In genomic region chr7:101108653-101109005, GRCm38 (mm10) we compare ENCODE assay signal across 8 mouse cellular contexts. TPM values are rescaled to one million over a fixed set of nuclear protein-coding genes. Genes with fewer than 3 reads are reported as not detected.
A peak's percentile ranks its signal among the peaks of the same experiment; 100 is the strongest.
DNase-seq lines count a peak whose midpoint lies in the region; ATAC-seq and TF ChIP-seq lines count a peak whose summit lies in the region.

No protein-coding gene starts in this region.

- in situ Hi-C loops in CH12.LX (cut with MboI; ENCODE audit: low pct_ligation_motif_present, low pct_unique_long_range_greater_than_20kb, low sequenced_read_pairs), result loop anchor here (5.0 to 25.0 kb wide), 2 partner anchors 36 to 104 kb away; no protein-coding TSS in a partner anchor

- peak overlapping the region; percentile 82 for H3K9ac ChIP-seq in heart, embryonic 11.5 days (ENCODE audit: low read depth, low read length)
- H3K9ac ChIP-seq in CH12.LX (ENCODE audit: insufficient read depth, low read depth), result peak overlapping the region; percentile 97
- H3K9ac ChIP-seq in heart, embryonic 16.5 days (ENCODE audit: low read length), result peak overlapping the region; percentile 95
- H3K9ac ChIP-seq in liver, postnatal 0 days (replicated peaks), result peak overlapping the region; percentile 79
- peak overlapping the region; percentile 80 for H3K9ac ChIP-seq in stomach, embryonic 15.5 days

- H3K4me2 ChIP-seq in heart, embryonic 11.5 days, result peak overlapping the region; percentile 65
- H3K4me2 ChIP-seq in CH12.LX (ENCODE audit: insufficient read depth, low read depth, poor library complexity, severe bottlenecking), result no peak overlapping the region
- H3K4me2 ChIP-seq in heart, embryonic 16.5 days (ENCODE audit: low read depth, low read length), result peak overlapping the region; percentile 64
- H3K4me2 ChIP-seq in liver, postnatal 0 days (ENCODE audit: low read depth, low read length), result peak overlapping the region; percentile 90
- H3K4me2 ChIP-seq in stomach, embryonic 15.5 days, result peak overlapping the region; percentile 78

- dilution Hi-C loops in CH12.LX (cut with MboI; ENCODE audit: extremely low pct_ligation_motif_present, extremely low pct_unique_long_range_greater_than_20kb, low sequenced_read_pairs), result no loop called here

- H3K4me3 ChIP-seq in heart, embryonic 11.5 days (ENCODE audit: low read depth, low read length), result peak overlapping the region; percentile 82
- H3K4me3 ChIP-seq in CH12.LX (replicated peaks in 1 of 3; ENCODE audit: low read depth in 2 of 3, low read length in 2 of 3, poor library complexity in 1 of 3), result peak overlapping the region; percentile 89 to 98 (median 95)
- H3K4me3 ChIP-seq in heart, embryonic 16.5 days (ENCODE audit: low read length), result peak overlapping the region; percentile 86
- H3K4me3 ChIP-seq in liver, postnatal 0 days (ENCODE audit: low read depth, low read length), result peak overlapping the region; percentile 87
- H3K4me3 ChIP-seq in stomach, embryonic 15.5 days (replicated peaks), result peak overlapping the region; percentile 73

- DNase-seq in heart, postnatal 25 days (ENCODE audit: low spot score), result no peak
- DNase-seq in CH12.LX (ENCODE audit: extremely low read depth), result peak; percentile 55
- no peak for DNase-seq in liver, postnatal 0 days
- DNase-seq in left cerebral cortex, postnatal 25 days (ENCODE audit: low spot score in 2 of 2), result no peak

- H3K4me1 ChIP-seq in heart, embryonic 11.5 days (ENCODE audit: control insufficient read depth, insufficient read depth, low read length), result peaks cover 13% of the 10 kb centered on the region
- H3K4me1 ChIP-seq in CH12.LX (ENCODE audit: control insufficient read depth in 1 of 2, insufficient read depth in 2 of 2), result peaks cover 18 to 46% of the 10 kb centered on the region in 2 experiments
- peaks cover 15% of the 10 kb centered on the region for H3K4me1 ChIP-seq in heart, embryonic 16.5 days (ENCODE audit: control insufficient read depth, insufficient read depth, low read length)
- peaks cover 22% of the 10 kb centered on the region for H3K4me1 ChIP-seq in liver, postnatal 0 days (ENCODE audit: insufficient read depth)
- H3K4me1 ChIP-seq in stomach, embryonic 15.5 days, result peaks cover 8% of the 10 kb centered on the region; the same call in 1 of the 2 replicates

- no peak for TF ChIP-seq EP300 in CH12.LX (IDR thresholded peaks at IDR 0.05; ENCODE audit: low read length)
- no peak for TF ChIP-seq EP300 in liver, postnatal 0 days (IDR thresholded peaks at IDR 0.05; ENCODE audit: low read depth)

- no peak; the same call in 1 of the 2 replicates for TF ChIP-seq POLR2A in CH12.LX (IDR thresholded peaks at IDR 0.05; ENCODE audit: low read depth, low read length)

- no peaks in the 10 kb centered on the region for H3K9me3 ChIP-seq in heart, embryonic 11.5 days (replicated peaks; ENCODE audit: control insufficient read depth, low read length)
- peaks cover 2% of the 10 kb centered on the region for H3K9me3 ChIP-seq in CH12.LX (replicated peaks; ENCODE audit: low read length)
- 0 out of 2 replicates have a peak, but pooled peaks cover 2% of the 10 kb centered on the region for H3K9me3 ChIP-seq in heart, embryonic 16.5 days (replicated peaks; ENCODE audit: control insufficient read depth, low read length)
- H3K9me3 ChIP-seq in liver, postnatal 0 days (ENCODE audit: low read length), result no peaks in the 10 kb centered on the region
- H3K9me3 ChIP-seq in stomach, embryonic 15.5 days, result no peaks in the 10 kb centered on the region

- intact Hi-C loops in heart, postnatal 25 days (cut with DNase I), result loop anchor here (2.0 to 5.0 kb wide), 3 partner anchors 121 to 179 kb away; no protein-coding TSS in a partner anchor
- intact Hi-C loops in left cerebral cortex, postnatal 25 days (cut with DNase I), result loop anchor here (2.0 kb wide), 1 partner anchor 48 kb away; no protein-coding TSS in a partner anchor

- peaks cover 41% of the 10 kb centered on the region for H3K79me2 ChIP-seq in CH12.LX (replicated peaks; ENCODE audit: control insufficient read depth, extremely low read depth, insufficient read depth, poor library complexity, severe bottlenecking)

- ATAC-seq in heart, embryonic 11.5 days (replicated peaks; ENCODE audit: insufficient number of reproducible peaks, low FRiP score, low TSS enrichment), result peak; percentile 80; the same call in 1 of the 2 replicates
- peak; percentile 50 for ATAC-seq in common myeloid progenitor, adult 5-6 weeks (replicated peaks; ENCODE audit: low read depth, poor library complexity, severe bottlenecking)
- ATAC-seq in heart, embryonic 16.5 days (replicated peaks; ENCODE audit: extremely low read depth, insufficient read depth, low FRiP score), result peak; percentile 87; the same call in 1 of the 2 replicates
- ATAC-seq in liver, postnatal 0 days, result no peak
- peak; percentile 85 for ATAC-seq in stomach, embryonic 15.5 days (ENCODE audit: insufficient read depth, low FRiP score, low read depth)

- H3K27ac ChIP-seq in heart, embryonic 11.5 days (ENCODE audit: low read depth, low read length), result peak overlapping the region; percentile 97
- peak overlapping the region; percentile 76 for H3K27ac ChIP-seq in CH12.LX (ENCODE audit: insufficient read depth, low read depth)
- H3K27ac ChIP-seq in heart, embryonic 16.5 days (ENCODE audit: low read length), result peak overlapping the region; percentile 98
- H3K27ac ChIP-seq in liver, postnatal 0 days (ENCODE audit: low read depth), result peak overlapping the region; percentile 96
- peak overlapping the region; percentile 96 for H3K27ac ChIP-seq in stomach, embryonic 15.5 days

- H3K36me3 ChIP-seq in heart, embryonic 11.5 days (ENCODE audit: control insufficient read depth, insufficient read depth, low read length), result 0 out of 2 replicates have a peak, but pooled peaks cover 3% of the 10 kb centered on the region
- peaks cover 5 to 23% of the 10 kb centered on the region in 2 experiments for H3K36me3 ChIP-seq in CH12.LX (replicated peaks in 1 of 2; ENCODE audit: control insufficient read depth in 1 of 2, insufficient read depth in 1 of 2, low read length in 1 of 2)
- H3K36me3 ChIP-seq in heart, embryonic 16.5 days (ENCODE audit: control insufficient read depth, insufficient read depth), result peaks cover 16% of the 10 kb centered on the region
- 0 out of 2 replicates have a peak, but pooled peaks cover 2% of the 10 kb centered on the region for H3K36me3 ChIP-seq in liver, postnatal 0 days (replicated peaks; ENCODE audit: insufficient read depth, low read length)
- peaks cover 4% of the 10 kb centered on the region; the same call in 1 of the 2 replicates for H3K36me3 ChIP-seq in stomach, embryonic 15.5 days

- no peak for TF ChIP-seq CTCF in CH12.LX (conservative IDR thresholded peaks at IDR 0.05 in 1 of 2, IDR thresholded peaks at IDR 0.05 in 1 of 2; ENCODE audit: low read depth in 2 of 2, low read length in 2 of 2)
- TF ChIP-seq CTCF in liver, postnatal 0 days (IDR thresholded peaks at IDR 0.05; ENCODE audit: low read depth), result no peak

- no peaks in the 10 kb centered on the region for H3K27me3 ChIP-seq in heart, embryonic 11.5 days (ENCODE audit: control insufficient read depth, insufficient read depth, low read length)
- H3K27me3 ChIP-seq in CH12.LX (replicated peaks), result no peaks in the 10 kb centered on the region
- H3K27me3 ChIP-seq in heart, embryonic 16.5 days (ENCODE audit: control insufficient read depth, insufficient read depth, low read length), result no peaks in the 10 kb centered on the region
- H3K27me3 ChIP-seq in liver, postnatal 0 days (ENCODE audit: insufficient read depth, low read length), result no peaks in the 10 kb centered on the region
- H3K27me3 ChIP-seq in stomach, embryonic 15.5 days (replicated peaks), result no peaks in the 10 kb centered on the region

- WGBS in heart, embryonic 11.5 days (ENCODE audit: insufficient replicate concordance), result 0% methylated on average over 8 of the region's 35 CpGs
- WGBS in heart, embryonic 16.5 days, result 2% methylated on average over 14 of the region's 35 CpGs
- 0% methylated on average over 9 of the region's 35 CpGs for WGBS in liver, postnatal 0 days (ENCODE audit: insufficient replicate concordance)
- WGBS in stomach, embryonic 15.5 days, result 1% methylated on average over 22 of the region's 35 CpGs

- TF ChIP-seq RAD21 in CH12.LX (IDR thresholded peaks at IDR 0.05; ENCODE audit: low read depth, low read length), result no peak

TF ChIP-seq in CH12.LX, 34 proteins besides CTCF, POLR2A, EP300 and RAD21:
- no peak for TF ChIP-seq E2F4 (IDR thresholded peaks at IDR 0.05; ENCODE audit: insufficient replicate concordance, low read depth, low read length)
- no peak for TF ChIP-seq ELF1 (IDR thresholded peaks at IDR 0.05; ENCODE audit: low read depth, low read length)
- TF ChIP-seq MEF2A (IDR thresholded peaks at IDR 0.05; ENCODE audit: borderline replicate concordance, low read depth, low read length), result no peak
- no peak for TF ChIP-seq TBP (conservative IDR thresholded peaks at IDR 0.05; ENCODE audit: low read depth, low read length)
- TF ChIP-seq POLR2AphosphoS2 (IDR thresholded peaks at IDR 0.05; ENCODE audit: low read depth, low read length), result no peak
- TF ChIP-seq USF2 (conservative IDR thresholded peaks at IDR 0.05; ENCODE audit: low read depth, low read length), result no peak
- no peak for TF ChIP-seq SMC3 (IDR thresholded peaks at IDR 0.05; ENCODE audit: low read depth, low read length)
- TF ChIP-seq ZNF384 (IDR thresholded peaks at IDR 0.05; ENCODE audit: low read depth, low read length), result no peak
- TF ChIP-seq ZKSCAN1 (IDR thresholded peaks at IDR 0.05; ENCODE audit: borderline replicate concordance, low read depth, low read length), result no peak

RNA-seq across cellular contexts. Expression of gene Fchsd2, which starts 16.0 kb away (rescaled TPM):
- 16.3 and 20.4 TPM in 2 replicates for polyA plus RNA-seq in heart, embryonic 11.5 days (2014; fragmentation: Nextera tagmentation; extraction: Ambion mirVana)
- total RNA-seq in heart, postnatal 25 days (2021), result 10 to 100 TPM; 20.1 to 29.1 TPM
- total RNA-seq in CH12.LX (2012; rRNA removed) (25.5 and 26.1 TPM in 2 replicates), CH12.LX (2014; rRNA removed) (23.8 and 25.9 TPM in 2 replicates)
- 37.5 and 38.2 TPM in 2 replicates for polyA plus RNA-seq in CH12.LX (2012; ENCODE audit: insufficient read length, low read depth)
- 43.4 and 85.4 TPM in 2 replicates for total RNA-seq in common myeloid progenitor, adult 5-6 weeks (2017)
- 15.1 and 16.4 TPM in 2 replicates for polyA plus RNA-seq in heart, embryonic 16.5 days (2015; fragmentation: Nextera tagmentation; extraction: Ambion mirVana)
- 7.4 and 7.8 TPM in 2 replicates for polyA plus RNA-seq in liver, postnatal 0 days (2015; fragmentation: Nextera tagmentation; extraction: Ambion mirVana)
- 20.0 and 21.2 TPM in 2 replicates for polyA plus RNA-seq in stomach, embryonic 15.5 days (2015; fragmentation: Nextera tagmentation; extraction: Ambion mirVana)
- total RNA-seq in left cerebral cortex, postnatal 25 days (2021), result 10 to 100 TPM; 38.8 to 43.9 TPM
